Mouse (Mus musculus): ENCODE data around the gene Nebl.
A peak's percentile ranks its signal among the peaks of the same experiment; 100 is the strongest.

Nebl gene

DNA sequence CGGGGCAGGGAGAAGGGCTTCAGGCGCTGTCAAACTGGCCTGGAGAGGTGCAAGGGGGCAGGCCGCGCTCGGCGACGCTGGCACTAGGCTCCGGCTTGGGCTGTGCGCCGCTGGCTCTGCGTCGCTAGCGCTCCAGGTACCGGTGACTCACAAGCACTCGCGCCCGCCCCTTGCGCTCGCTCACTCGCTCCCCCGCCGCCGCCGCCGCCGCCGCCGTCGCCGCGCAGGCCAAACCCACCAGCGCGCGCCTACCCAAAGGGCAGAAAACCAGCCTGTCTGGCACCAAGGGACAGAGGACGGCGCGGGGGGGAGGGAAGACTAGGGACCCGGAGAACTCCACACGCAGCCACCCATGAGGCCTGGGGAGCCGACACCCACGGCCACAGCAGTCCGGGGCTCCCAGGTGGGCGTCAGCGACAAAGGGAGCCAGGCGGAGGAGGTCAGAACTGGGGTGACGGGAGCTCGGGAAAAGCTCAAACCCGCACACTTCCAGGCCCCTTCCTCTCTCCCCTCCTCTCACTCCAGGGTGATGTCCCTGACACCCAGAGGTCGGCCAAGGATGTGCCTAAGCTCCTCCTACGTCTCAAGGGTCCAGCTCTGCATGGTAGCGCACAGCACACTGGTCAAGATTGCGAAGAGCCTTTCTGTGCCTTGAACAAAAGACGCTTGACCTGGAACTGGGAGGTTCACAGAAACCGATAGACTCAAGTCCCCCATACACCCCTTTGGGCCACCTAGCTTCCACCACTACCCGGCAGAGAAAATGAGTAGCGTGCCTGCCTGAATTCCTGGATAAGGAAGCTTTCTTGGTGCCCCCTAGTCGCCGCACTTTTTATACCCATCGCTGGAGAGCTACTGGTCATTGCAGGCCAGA, at the start of gene Nebl:
Gene Nebl, minus strand, starts transcription at position 508 of the 874 bp plus-strand sequence.
- DNase-seq (ENCODE audit: low spot score) = peak; percentile 67

DNA sequence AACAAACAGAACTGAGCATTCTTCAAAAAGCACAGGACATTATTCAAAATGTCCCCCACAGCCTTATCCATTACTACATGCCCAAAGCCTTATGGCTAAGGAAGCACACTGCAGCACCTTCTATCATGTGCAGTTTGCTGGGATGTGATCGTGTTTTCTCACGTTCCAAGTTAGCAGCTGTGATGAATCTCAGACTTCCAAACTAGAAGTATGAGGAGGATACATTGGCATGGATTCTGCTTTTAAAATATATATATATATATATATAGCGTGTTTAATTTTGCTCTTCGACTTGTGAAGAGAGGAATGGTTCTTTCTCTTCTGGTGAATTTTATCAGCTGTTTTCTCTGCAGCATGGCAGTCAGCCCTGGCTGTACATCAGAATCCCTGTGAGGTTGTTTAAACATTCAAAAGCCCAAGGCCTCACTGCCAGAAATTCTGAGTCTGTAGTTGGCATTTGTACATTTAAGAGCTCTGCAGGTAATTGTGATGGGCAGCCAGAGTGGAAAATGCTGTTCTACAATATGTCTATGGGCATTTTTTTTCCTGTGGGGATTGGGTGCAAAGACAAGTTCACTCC, 39.1 kb upstream of the Nebl start:
- no peak for DNase-seq (ENCODE audit: low spot score)

DNA sequence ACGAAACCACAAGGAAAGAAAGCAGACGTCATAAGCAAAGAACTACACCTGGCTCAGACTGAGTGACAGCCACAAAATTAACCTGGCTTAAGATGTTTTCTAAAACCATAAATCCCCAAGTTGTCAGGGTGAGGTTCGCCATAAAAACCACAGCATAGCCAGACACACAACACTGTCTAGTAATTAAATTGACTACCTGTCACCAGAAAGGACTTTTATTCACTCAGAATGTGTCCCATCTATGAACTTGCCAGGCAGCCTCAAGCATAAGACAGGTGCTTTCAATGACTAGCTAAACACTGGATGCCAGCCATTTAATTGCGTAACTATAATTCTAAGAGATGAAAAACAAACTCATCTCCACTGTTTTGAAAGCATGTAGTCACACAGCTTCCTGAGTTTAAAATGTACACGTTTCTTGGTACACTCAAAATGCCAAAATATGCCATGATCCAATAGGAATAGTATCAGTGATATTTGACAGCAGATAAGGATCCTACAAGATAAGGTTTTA, 38.0 kb upstream of the Nebl start:
- no peak for DNase-seq (ENCODE audit: low spot score)

DNA sequence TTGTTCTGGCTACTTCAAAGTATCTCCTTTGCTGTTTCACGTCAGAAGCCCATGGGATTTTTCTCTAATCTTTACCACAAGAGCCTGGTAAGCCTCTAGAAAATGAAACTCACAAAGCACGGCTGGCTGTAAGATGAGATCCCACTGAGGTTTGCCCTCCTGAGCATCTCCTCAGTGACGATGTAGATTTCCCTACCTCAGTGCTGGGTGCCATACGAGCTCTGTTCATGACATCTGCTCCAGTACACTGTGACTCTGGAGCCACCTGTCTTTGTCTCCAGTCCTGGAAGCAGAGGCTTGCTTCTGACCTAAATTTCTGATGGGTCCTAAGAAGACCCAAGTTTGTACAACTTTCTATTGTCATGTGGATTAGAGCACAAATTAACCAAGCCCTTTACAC, 25.0 kb upstream of the Nebl start:
- DNase-seq (ENCODE audit: low spot score) = peak; percentile 46

DNA sequence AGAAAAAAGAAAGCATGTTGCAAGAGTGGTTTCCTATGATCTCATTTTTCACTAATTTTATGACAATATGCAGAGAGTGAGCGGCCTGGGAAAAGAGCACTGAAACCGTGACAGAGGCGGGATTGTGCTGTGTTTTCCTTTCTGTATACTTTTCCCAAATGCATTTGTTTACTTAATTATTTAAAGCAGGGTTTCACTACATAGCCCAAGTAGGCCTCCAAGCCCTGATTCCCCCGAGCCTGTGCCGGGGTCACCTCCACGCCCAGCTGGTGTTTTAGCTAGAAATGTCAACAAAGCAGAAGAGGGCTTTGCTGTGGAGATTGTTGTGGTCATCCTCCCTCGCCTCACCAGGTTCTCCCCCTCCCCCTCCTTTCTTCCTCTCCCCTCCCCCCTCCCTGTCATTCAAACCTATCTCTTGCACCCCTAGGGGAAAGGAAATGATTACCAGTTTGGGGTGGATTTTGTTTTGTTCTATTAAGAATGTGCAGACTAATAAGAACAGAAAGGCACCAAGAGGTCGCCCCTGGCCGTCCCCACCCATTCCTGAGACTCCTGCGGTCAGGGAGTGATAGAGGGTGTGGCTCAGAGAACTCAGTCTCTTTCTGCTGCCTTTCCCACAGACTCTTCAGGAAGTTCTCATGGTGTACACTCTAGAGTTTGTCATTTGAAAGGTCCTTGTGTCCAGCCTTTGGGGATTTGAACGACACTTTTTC, 10.9 kb upstream of the Nebl start:
- DNase-seq (ENCODE audit: low spot score) = no peak

DNA sequence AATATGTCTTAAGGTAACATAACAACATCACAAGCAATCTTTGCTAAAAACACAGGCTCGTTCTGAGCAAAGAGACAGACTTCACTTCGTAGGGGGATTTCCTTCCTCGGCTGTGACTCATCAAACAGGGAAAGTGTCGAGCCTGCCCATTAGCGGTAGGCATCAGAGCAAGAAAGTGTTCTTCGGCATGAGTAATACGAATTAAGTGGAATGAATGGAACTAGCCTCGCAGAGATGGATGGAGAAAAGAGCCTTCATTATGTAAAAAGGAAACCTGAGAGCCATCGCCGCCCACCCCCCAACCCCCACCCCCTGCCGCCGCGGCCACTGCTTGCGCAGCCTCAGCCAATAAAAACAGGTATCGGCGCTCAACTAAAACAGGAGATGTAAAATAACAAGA, 10.3 kb upstream of the Nebl start:
- DNase-seq (ENCODE audit: low spot score) = no peak

DNA sequence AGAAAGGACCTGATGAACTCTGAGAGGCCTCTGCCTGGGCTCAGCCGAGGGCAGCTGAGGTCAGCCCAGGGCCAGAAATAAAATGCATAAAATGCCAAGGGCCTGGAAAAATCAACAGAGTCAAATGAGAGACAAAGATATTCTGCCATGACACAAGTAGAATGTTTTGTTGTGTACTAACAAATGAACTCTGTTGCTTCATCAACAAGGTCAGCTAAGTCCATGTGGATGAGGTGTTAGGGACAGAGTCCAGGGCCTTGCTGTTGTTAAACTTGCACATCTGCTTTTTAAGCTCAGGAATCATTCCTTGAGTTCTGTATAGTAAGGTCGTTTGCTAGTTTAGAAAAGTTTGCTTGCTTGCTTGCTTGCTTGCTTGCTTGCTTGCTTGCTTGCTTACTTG, 9.2 kb upstream of the Nebl start:
- DNase-seq (ENCODE audit: low spot score) = no peak

DNA sequence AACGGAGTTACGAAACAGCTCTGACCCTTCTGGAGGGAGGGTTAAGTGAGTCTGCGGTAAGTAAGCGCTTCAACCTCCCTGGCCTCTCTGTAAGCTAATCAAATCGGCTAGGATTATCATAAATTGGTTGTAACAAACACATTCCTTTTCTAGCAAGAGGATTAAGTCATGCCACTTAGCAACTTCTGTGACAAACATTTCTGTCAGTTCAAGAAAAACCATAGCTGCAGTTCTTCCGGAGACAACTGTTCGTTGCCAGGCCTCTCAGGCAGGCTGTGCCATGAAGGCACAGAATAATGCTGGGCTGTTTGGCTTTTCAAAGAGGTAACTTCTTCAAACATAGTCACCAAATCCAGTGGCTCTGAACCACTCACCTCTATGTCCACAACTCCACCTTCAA, 946 bp upstream of the Nebl start:
- DNase-seq (ENCODE audit: low spot score) = no peak

DNA sequence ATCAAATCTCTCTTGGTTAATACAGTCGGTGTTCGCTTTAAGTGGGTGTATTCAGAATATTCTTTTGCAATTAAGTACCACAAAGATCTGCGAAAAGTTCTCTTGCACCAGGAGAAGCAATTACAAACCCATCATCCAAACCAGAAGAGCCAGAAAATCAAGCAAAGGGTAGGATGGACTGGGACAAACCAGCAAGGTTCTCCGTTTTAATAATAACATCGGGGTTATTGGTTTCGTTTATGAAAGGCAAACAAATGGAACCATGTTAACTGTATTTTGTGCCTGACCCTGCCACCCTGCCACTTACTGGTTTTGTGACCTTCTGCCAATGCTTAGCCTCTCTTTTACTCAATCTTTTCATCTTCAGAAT, 552 bp upstream of the Nebl start:
- no peak for DNase-seq (ENCODE audit: low spot score)

DNA sequence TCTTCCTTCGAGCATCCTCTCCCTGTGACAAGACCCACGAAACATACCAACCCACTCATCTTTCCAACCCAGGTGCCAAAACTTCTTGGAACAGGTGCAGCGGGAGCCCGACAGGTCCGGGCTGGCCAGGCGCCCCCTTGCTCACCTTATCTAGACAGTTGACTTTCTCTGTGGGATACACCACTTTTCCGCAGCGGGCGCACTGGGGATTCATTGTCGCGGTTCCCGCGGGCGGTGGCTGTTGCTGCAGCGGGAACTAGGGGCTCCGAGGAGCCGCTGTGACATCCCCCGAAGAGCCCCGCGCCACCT, 662 bp downstream of the Nebl start:
- no peak for DNase-seq (ENCODE audit: low spot score)

DNA sequence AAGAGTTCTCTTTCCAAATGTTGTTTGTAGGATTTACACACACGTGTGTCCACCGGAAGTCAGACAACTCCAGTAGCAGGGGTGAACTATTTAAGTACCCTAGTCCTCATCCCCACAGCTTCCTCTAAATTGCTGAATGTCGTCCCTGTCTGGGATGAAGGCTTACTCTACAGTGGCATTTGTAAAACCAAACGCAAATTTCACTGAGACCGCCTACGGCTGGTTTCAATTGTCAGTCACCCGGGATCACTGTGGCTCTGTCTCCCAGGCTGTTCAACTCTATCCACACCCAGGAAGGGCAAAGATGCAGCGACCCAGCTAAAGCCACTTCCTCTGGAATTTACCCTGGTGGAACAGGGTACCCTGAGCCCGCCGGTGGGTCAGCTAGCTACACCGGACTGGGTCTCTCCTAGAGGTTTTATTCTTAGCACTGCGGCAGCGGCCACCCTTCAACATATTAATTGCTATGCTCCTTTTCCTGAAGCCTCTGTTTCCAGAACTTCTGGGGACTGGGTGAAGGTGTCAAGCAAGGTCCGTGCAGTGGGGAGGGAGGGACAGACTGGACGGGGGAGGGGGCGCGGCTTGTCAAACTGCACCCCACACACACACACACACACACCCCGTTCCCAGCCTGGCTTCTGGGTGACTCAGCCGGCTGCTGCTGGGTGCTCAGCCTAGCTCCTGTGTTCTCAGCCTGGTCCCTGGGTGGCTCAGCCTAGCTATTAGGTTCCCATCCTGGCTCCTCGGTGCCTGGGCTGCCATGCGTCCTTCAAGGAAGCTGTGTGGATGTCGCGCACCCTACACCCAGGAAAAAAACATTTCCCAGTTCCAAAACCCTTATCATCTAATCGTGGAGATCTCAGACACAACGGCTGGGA, 1.3 kb downstream of the Nebl start:
- DNase-seq (ENCODE audit: low spot score) = peak; percentile 54

DNA sequence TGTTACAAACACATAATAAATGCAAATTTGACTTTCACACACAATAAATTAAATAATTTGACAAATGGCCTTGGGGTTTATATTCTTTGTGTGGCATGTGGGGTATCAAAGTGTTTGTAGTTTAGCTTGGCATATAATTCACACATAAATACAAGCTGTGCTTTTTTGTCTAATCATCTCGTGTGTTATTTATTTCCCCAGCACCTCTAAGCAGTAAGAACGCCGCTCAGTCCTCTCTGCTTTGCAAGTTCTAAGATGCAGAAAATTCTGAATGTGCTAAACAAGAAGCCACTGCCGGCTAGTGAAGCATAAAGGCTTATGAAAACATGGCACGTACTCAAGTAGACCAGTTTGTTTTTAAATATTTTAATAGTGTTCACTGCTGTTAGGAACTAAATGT, 6.9 kb downstream of the Nebl start:
- no peak for DNase-seq (ENCODE audit: low spot score)

DNA sequence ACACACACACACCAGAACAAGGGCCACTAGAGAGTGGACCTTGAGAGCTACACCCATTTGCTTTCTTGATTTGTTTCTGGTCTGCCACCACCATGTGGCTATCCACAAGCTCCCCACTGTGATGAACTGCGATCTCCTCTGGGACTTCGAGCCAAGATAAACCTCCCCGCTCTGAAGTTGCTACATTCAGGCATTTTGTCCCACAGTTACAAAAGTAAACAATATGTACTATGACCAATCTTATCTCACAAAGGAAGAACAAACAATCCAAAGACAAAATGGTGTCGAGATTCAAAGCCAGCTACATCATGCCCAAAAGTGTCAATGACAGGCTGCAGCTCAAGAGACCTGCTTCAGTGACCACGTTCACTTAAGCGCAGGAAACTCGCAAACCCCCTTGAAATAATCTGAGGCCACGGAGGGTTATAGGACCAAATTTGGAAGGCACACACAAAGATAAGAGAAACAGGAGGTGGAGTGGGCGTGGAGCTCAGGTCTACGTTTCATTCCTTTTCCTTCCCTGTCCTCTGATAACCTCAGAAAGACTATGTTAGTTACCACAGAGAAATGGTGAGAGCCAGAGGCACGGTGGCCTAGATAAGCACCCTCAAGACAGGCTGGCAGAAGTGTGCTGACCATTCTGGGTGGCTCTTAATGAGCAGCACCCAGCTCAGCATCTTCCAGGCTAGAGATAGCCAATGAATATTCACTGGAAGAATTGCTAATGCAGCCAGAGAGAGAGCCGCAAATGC, 7.8 kb downstream of the Nebl start:
- DNase-seq (ENCODE audit: low spot score) = no peak

DNA sequence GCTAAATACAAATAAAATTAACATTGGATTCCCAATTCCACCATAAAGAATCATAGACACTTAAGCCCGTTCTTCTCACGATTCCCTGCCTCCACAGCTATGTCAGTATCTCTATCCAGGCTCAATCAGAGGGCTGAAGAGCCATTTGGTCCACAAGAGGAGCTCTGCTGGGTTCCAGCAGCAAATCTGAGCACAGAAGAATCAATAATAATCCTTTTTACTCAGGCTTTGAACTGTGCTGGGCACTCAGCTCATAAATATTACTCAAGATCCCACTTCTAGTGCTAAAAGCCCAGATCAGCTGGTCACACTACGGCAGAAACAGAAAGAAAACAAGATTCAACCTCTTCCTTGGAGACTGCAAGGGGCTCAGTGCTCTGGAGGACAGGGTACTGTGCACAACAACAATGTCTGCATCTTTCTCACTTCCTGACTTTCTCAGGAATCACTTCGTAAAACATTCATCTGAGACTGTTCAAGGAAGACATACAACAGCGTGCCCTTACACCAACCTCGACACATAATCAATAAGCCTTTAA, 10.0 kb downstream of the Nebl start:
- DNase-seq (ENCODE audit: low spot score) = no peak

DNA sequence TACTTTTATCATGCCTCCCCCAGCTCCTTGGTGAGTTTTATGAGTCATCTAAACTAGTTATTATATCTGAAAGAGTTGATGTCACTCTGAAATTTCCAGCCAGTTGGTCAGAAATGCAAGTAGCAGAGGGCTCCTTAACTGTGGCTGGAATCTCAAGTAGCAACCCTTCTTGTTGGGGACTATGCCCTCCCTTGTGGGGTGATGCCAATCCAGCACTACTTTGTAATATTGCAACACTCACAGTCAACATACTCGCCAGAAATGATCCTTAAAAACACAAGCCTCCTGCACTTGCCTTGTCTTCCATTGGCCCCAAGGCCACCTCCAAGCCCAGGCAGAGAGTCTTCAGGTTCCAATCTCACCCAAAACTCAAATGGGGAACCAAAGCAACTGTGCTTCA, 13.0 kb downstream of the Nebl start:
- DNase-seq (ENCODE audit: low spot score) = no peak

DNA sequence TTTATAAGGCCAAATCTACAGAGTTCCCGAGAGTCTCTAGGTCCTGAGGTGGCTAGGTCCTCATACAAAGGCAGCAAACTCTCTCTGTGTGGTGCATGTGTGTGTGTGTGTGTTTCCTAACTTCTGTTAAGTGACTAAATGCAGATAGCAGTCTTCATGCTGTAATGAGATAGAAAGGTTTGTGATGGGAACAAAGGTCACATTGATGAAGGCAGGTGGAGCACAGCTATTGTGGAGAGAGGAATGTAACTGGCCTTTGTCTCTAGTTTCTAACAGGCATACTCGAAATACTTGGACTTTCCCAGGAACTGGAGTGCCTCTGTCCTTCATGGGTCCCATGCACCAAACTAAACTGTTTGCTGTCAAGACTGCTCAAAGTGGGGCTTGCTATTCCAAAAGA, 14.1 kb downstream of the Nebl start:
- no peak for DNase-seq (ENCODE audit: low spot score)

DNA sequence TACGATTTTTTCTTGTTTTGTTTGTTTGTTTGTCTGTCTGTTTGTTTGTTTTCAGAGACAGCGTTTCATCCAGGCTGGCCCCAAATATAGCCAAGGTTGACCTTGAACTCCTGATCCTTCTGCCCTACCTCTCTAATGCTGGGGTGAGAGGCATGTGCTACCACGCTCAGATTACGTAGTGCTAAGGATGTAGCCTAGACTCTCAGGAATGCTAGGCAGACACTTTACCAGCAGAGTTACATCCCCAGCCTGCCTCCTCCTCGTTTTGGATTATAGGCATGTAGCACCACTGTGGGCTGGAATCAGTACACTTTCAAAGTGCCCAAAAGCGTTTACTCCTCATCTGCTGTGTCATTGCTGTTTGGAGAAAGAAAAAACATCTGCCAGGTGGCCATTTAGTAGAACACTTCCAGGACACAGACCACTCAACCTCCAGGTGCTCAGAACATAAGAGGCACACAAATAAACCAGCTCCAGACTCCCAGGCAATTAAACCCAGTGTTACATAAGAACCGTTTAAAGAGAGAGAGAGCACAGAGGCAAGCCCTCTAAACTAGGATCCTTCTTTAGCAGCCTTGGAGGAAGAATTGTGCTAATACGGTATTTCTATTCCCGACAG, 16.0 kb downstream of the Nebl start:
- DNase-seq (ENCODE audit: low spot score) = no peak

DNA sequence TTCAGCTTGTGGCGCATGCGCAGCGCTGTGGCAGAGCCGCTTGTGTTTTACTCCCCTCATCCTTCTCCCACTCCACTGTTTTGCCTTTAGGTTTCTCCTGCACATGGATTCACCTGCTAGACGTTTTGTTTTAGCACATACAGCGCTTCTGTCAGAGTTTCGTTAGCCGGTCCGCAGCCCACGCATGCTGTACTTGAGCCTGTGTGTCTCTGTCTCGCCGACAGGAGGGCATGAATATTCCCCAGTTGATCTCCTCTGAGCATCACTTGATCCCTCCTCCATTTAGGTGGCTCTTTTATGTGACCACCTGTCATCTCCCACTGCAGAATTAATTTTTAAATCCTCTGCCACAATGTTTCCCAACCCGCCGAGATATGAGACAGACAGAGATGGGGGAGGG, 16.6 kb downstream of the Nebl start:
- DNase-seq (ENCODE audit: low spot score) = no peak

DNA sequence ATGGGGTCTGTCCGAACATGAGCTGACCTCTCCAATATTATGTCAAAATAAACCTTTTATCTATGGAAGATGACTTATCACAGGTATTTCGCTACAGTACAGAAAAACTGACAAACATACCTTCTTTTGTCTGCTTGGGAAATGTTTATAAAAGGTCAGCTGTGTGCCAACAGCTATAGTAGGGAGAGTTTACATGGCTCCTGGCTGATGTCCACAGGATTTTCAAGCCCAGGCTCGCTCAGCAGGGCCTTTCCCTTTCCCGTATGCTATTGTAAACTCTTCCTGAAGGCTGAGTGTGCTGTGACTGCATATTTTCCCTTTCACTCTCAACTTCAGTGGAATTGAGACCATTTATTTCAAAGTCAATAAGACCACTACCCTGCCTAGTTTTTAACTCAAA, 17.1 kb downstream of the Nebl start:
- DNase-seq (ENCODE audit: low spot score) = no peak

DNA sequence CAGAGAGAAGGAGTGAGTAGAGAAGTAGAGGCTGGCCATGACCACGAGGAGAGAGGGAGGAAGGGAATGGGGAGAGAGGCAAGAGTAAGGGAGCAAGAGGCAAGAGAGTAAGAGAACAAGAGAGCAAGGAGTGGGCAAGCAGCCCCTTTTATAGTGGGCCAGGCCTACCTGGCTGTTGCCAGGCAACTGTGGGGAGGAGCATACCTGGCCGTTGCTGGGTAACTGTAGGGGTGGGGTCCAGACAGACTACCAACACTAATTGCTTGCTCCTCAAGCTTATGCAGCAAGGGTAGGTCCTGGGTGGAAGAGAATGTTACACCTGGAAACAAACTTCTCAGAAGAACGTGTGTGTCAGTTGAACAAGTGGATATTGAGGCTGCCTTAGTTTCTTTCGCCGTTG, 20.0 kb downstream of the Nebl start:
- DNase-seq (ENCODE audit: low spot score) = no peak

DNA sequence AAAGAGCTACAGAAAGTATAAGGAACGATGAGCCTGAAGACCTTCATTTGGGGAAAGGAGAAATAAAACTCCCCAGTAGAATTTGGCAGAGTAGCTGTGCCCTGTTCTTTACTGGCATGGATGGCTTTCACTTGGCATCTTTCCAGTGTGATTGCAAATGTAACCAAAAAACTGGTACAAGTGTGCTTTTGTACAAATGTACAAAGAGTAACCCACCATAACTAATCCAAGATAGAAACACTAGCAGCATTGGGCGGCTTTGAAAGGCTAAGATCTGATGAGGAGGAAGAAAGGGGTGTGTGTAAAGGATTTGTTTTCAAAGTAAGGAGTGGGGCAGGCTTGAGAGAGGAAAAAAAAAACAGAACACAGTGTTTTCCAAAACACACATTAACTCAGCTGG, 21.2 kb downstream of the Nebl start:
- DNase-seq (ENCODE audit: low spot score) = no peak

All from layer of hippocampus, adult 11-12 months (tissue).